Mouse (Mus musculus) neural tube, embryonic 14.5 days (tissue): Measurements from ENCODE around the gene Pgp. TPM values are rescaled to one million over a fixed set of nuclear protein-coding genes. Genes with fewer than 3 reads are reported as not detected.

Experiments
- ATAC-seq: fragments of 200-750 bp; cut with Nextera tagmentation; 2 replicates; pipeline ENCODE4 v1.8.0; 2017; ENCODE audit warnings: low read depth, mild to moderate bottlenecking, moderate TSS enrichment, moderate library complexity
- H3K27ac ChIP-seq: fragments of 300-500 bp; sonication (generic); 2 replicates; pipeline ENCODE4 v1.5.1; 2014; ENCODE audit warnings: low read depth, mild to moderate bottlenecking, control low read depth, low read length, moderate library complexity, mixed read lengths
- H3K27me3 ChIP-seq: fragments of 300-500 bp; sonication (generic); 2 replicates; pipeline ENCODE4 v1.6.1; 2014; ENCODE audit warnings: low read length; ENCODE audit not compliant: control insufficient read depth, insufficient read depth
- H3K36me3 ChIP-seq: fragments of 300-500 bp; sonication (generic); 2 replicates; pipeline ENCODE4 v1.6.1; 2014; ENCODE audit warnings: low read length, mixed read lengths; ENCODE audit not compliant: control insufficient read depth, insufficient read depth
- H3K4me1 ChIP-seq: fragments of 300-500 bp; sonication (generic); 2 replicates; pipeline ENCODE4 v1.6.1; 2014; ENCODE audit warnings: low read length; ENCODE audit not compliant: control insufficient read depth, insufficient read depth
- H3K4me2 ChIP-seq: fragments of 300-500 bp; sonication (generic); 2 replicates; pipeline ENCODE4 v1.6.1; 2014; ENCODE audit warnings: mild to moderate bottlenecking, low read depth, low read length, control low read depth
- H3K4me3 ChIP-seq: fragments of 300-500 bp; sonication (generic); 2 replicates; pipeline ENCODE4 v1.5.1; 2014; ENCODE audit warnings: low read depth, low read length, control low read depth, mixed read lengths
- H3K9ac ChIP-seq: fragments of 300-500 bp; sonication (generic); replicated peaks from 2 replicates; pipeline ENCODE4 v1.6.1; 2014; ENCODE audit warnings: low read depth, mild to moderate bottlenecking, control low read depth, low read length, mixed read lengths
- H3K9me3 ChIP-seq: fragments of 300-500 bp; sonication (generic); 2 replicates; pipeline ENCODE4 v1.6.1; 2016; ENCODE audit warnings: low read length; ENCODE audit not compliant: control insufficient read depth
- WGBS: fragments of 180-500 bp; shearing (Covaris S2); extraction: QIAGEN DNeasy Blood & Tissue Kit; methylation state at CpG from one replicate; pipeline ENCODE4 v1.1.7; 2014; 5-methylcytosine and 5-hydroxymethylcytosine counted together
- polyA plus RNA-seq: library from polyadenylated mRNA; unstranded; fragments of >200 nt; fragmentation: Nextera tagmentation; extraction: Ambion mirVana; gene quantifications from 2 replicates; pipeline ENCODE4 v1.2.1, GENCODE M21; 2014

Gene Pgp
- polyA plus RNA-seq, 1 experiment from 2014 or later, result 73.3 TPM

- ATAC-seq, result no peak
- Histone ChIP-seq H3K36me3 (peaks cover 22% of the 10 kb centered on the region), H3K27ac (no peak overlapping the region), H3K4me2 (no peak overlapping the region), H3K9ac (no peak overlapping the region), H3K4me1 (no peaks in the 10 kb centered on the region), H3K27me3 (no peaks in the 10 kb centered on the region), H3K4me3 (no peak overlapping the region), H3K9me3 (no peaks in the 10 kb centered on the region)
- 85% methylated on average over 4 of the region's 4 CpGs for WGBS
Measured at GRCm38 (mm10) chr17:24520450-24520849, 50.3 kb downstream of the Pgp start.

Other genes starting within 250 kb of the Pgp start
- gene Tedc2, start 249.5 kb upstream of the Pgp start, polyA plus RNA-seq, result 10.0 and 11.2 TPM in 2 replicates
- gene Ccnf, start 218.9 kb upstream of the Pgp start, polyA plus RNA-seq, result 7.0 and 11.1 TPM in 2 replicates
- 0.68 and 0.87 TPM in 2 replicates for gene Abca17, start 119.3 kb upstream of the Pgp start, polyA plus RNA-seq
- 33.0 and 37.1 TPM in 2 replicates for gene Abca3, start 118.4 kb upstream of the Pgp start, polyA plus RNA-seq
- gene Rnps1, start 55.8 kb upstream of the Pgp start, polyA plus RNA-seq, result 285 and 287 TPM in 2 replicates
- 44.2 and 49.9 TPM in 2 replicates for gene Eci1, start 43.8 kb upstream of the Pgp start, polyA plus RNA-seq
- 6.5 and 7.5 TPM in 2 replicates for gene Dnase1l2, start 27.3 kb upstream of the Pgp start, polyA plus RNA-seq
- gene E4f1, start 79 bp upstream of the Pgp start, polyA plus RNA-seq, result 34.6 and 36.9 TPM in 2 replicates
- gene Bricd5, start 3.5 kb downstream of the Pgp start, polyA plus RNA-seq, result 0.68 TPM in 1 of 2 replicates, not detected in the other
- 36.2 and 38.0 TPM in 2 replicates for gene Mlst8, start 8.7 kb downstream of the Pgp start, polyA plus RNA-seq
- gene Caskin1, start 18.2 kb downstream of the Pgp start, polyA plus RNA-seq, result 44.9 and 52.2 TPM in 2 replicates
- gene Traf7, start 57.5 kb downstream of the Pgp start, polyA plus RNA-seq, result 74.2 and 76.6 TPM in 2 replicates
- 1.8 and 5.7 TPM in 2 replicates for gene Rab26, start 63.8 kb downstream of the Pgp start, polyA plus RNA-seq
- gene Pkd1, start 79.4 kb downstream of the Pgp start, polyA plus RNA-seq, result 30.8 and 37.5 TPM in 2 replicates
- 74.7 and 87.7 TPM in 2 replicates for gene Tsc2, start 162.2 kb downstream of the Pgp start, polyA plus RNA-seq
- 6.8 and 7.3 TPM in 2 replicates for gene Nthl1, start 162.3 kb downstream of the Pgp start, polyA plus RNA-seq
- 49.3 and 52.6 TPM in 2 replicates for gene Slc9a3r2, start 179.9 kb downstream of the Pgp start, polyA plus RNA-seq
- gene Npw, start 188.1 kb downstream of the Pgp start, polyA plus RNA-seq, result not detected in 2 replicates
- gene Zfp598, start 199.3 kb downstream of the Pgp start, polyA plus RNA-seq, result 22.6 and 24.5 TPM in 2 replicates
- 154 and 196 TPM in 2 replicates for gene Syngr3, start 219.6 kb downstream of the Pgp start, polyA plus RNA-seq
- gene Gfer, start 225.8 kb downstream of the Pgp start, polyA plus RNA-seq, result 37.0 and 40.1 TPM in 2 replicates
- gene Noxo1, start 225.8 kb downstream of the Pgp start, polyA plus RNA-seq, result 1.3 and 3.3 TPM in 2 replicates
- 59.9 and 70.1 TPM in 2 replicates for gene Tbl3, start 237.3 kb downstream of the Pgp start, polyA plus RNA-seq
- not detected in 2 replicates for gene Rnf151, start 247.7 kb downstream of the Pgp start, polyA plus RNA-seq
- 742 and 744 TPM in 2 replicates for gene Rps2, start 247.7 kb downstream of the Pgp start, polyA plus RNA-seq